Mouse (Mus musculus) stomach, postnatal 0 days (tissue): ENCODE results near the gene Vmn1r24. TPM values are rescaled to one million over a fixed set of nuclear protein-coding genes. Genes with fewer than 3 reads are reported as not detected.
"Not testable (repeated sequence)": the region's sequence is repeated elsewhere in the genome, so short reads cannot be mapped to it uniquely, and the experiment has no call there.

Experiments used
- ATAC-seq: fragments of 200-750 bp; cut with Nextera tagmentation; 2 replicates; pipeline ENCODE4 v1.8.0; 2017; ENCODE audit not compliant: low FRiP score, low TSS enrichment
- DNase-seq: peaks from one replicate; pipeline ENCODE4 v3.0.0-alpha.2; 2016; ENCODE audit warnings: low spot score
- H3K27ac ChIP-seq: fragments of 300-500 bp; sonication (generic); replicated peaks from 2 replicates; pipeline ENCODE4 v1.5.1; 2014; ENCODE audit warnings: mild to moderate bottlenecking, control low read depth
- H3K27me3 ChIP-seq: fragments of 300-500 bp; sonication (generic); 2 replicates; pipeline ENCODE4 v1.6.1; 2014; ENCODE audit warnings: low read length; ENCODE audit not compliant: control insufficient read depth, insufficient read depth
- H3K36me3 ChIP-seq: fragments of 300-500 bp; sonication (generic); 2 replicates; pipeline ENCODE4 v1.6.1; 2014; ENCODE audit warnings: low read length, mixed read lengths; ENCODE audit not compliant: control insufficient read depth, insufficient read depth
- H3K4me1 ChIP-seq: fragments of 300-500 bp; sonication (generic); replicated peaks from 2 replicates; pipeline ENCODE4 v1.6.1; 2014; ENCODE audit warnings: antibody characterized with exemption; ENCODE audit not compliant: control insufficient read depth, insufficient read depth
- H3K4me2 ChIP-seq: fragments of 300-500 bp; sonication (generic); replicated peaks from 2 replicates; pipeline ENCODE4 v1.6.1; 2014; ENCODE audit warnings: low read depth, mild to moderate bottlenecking, control low read depth, moderate library complexity
- H3K4me3 ChIP-seq: fragments of 300-500 bp; sonication (generic); 2 replicates; pipeline ENCODE4 v1.5.1; 2014; ENCODE audit warnings: low read depth, low read length, control low read depth
- H3K9ac ChIP-seq: fragments of 300-500 bp; sonication (generic); 2 replicates; pipeline ENCODE4 v1.6.1; 2014; ENCODE audit warnings: mild to moderate bottlenecking, low read length, control low read depth, mixed read lengths
- H3K9me3 ChIP-seq: fragments of 300-500 bp; sonication (generic); 2 replicates; pipeline ENCODE4 v1.6.1; 2016; ENCODE audit warnings: low read length; ENCODE audit not compliant: control insufficient read depth
- CTCF ChIP-seq: IDR thresholded peaks from 2 replicates; pipeline ENCODE4 v1.5.1; 2016; ENCODE audit warnings: antibody characterized with exemption, low read depth, mild to moderate bottlenecking, moderate library complexity
- EP300 ChIP-seq: optimal IDR thresholded peaks from 2 replicates; pipeline ENCODE3; 2016; ENCODE audit warnings: antibody characterized with exemption
- WGBS: fragments of 180-500 bp; shearing (Covaris S2); extraction: QIAGEN DNeasy Blood & Tissue Kit; methylation state at CpG from one replicate; pipeline ENCODE4 v1.1.7; 2014; 5-methylcytosine and 5-hydroxymethylcytosine counted together
- polyA plus RNA-seq: library from polyadenylated mRNA; unstranded; fragments of >200 nt; fragmentation: Nextera tagmentation; extraction: Ambion mirVana; gene quantifications from 2 replicates; pipeline ENCODE4 v1.2.1, GENCODE M21; 2015

Gene Vmn1r24
- polyA plus RNA-seq: not detected in 2 replicates

GRCm38 (mm10) chr6:57961403-57961802, at the start of gene Vmn1r24:
TSS of gene Vmn1r24 (minus strand) at chr6:57961503.
- ATAC-seq, H3K27me3 ChIP-seq, H3K9me3 ChIP-seq, H3K4me1 ChIP-seq, H3K27ac ChIP-seq, H3K9ac ChIP-seq, H3K4me2 ChIP-seq, H3K36me3 ChIP-seq, H3K4me3 ChIP-seq, DNase-seq: not testable (repeated sequence)
- 63% methylated on average over 1 of the region's 1 CpGs for WGBS

- TF ChIP-seq CTCF (no peak), EP300 (no peak)
- WGBS: 61% methylated on average over 3 of the region's 3 CpGs
- no peaks in the 10 kb centered on the region for H3K27me3 ChIP-seq
- H3K4me1 ChIP-seq: no peaks in the 10 kb centered on the region
- H3K36me3 ChIP-seq: no peaks in the 10 kb centered on the region
- DNase-seq (no peak), ATAC-seq (no peak)
- no peaks in the 10 kb centered on the region for H3K9me3 ChIP-seq
- H3K4me2 ChIP-seq: no peak within 1 kb of the TSS
- no peak within 1 kb of the TSS for H3K4me3 ChIP-seq
- no peak within 1 kb of the TSS for H3K9ac ChIP-seq
- H3K27ac ChIP-seq: no peak within 1 kb of the TSS
These were observed 19.4 kb upstream of the Vmn1r24 start, which contains the start of gene Vmn1r25 for GRCm38 (mm10) chr6:57980710-57981109. TSS of gene Vmn1r25 (minus strand) at chr6:57980810.

- Histone ChIP-seq H3K4me1 (no peaks in the 10 kb centered on the region), H3K36me3 (no peaks in the 10 kb centered on the region), H3K4me2 (no peak within 1 kb of the TSS), H3K27ac (no peak within 1 kb of the TSS), H3K9ac (no peak within 1 kb of the TSS), H3K27me3 (no peaks in the 10 kb centered on the region), H3K4me3 (no peak within 1 kb of the TSS), H3K9me3 (no peaks in the 10 kb centered on the region)
- ATAC-seq: no peak
- no peak for DNase-seq
- TF ChIP-seq CTCF: no peak
- TF ChIP-seq EP300: no peak
- WGBS: 94% methylated on average over 1 of the region's 1 CpGs
These were observed 34.6 kb downstream of the Vmn1r24 start, which contains the start of gene Vmn1r23 for GRCm38 (mm10) chr6:57926738-57927137. TSS of gene Vmn1r23 (minus strand) at chr6:57926838.

GRCm38 (mm10) chr6:57907928-57908327, 53.4 kb downstream of the Vmn1r24 start, which contains the start of gene Vmn1r22:
TSS of gene Vmn1r22 (minus strand) at chr6:57908028.
- TF ChIP-seq CTCF: no peak
- TF ChIP-seq EP300: no peak
- H3K4me3 ChIP-seq: no peak within 1 kb of the TSS
- ATAC-seq (no peak), DNase-seq (no peak)
- no peak within 1 kb of the TSS for H3K9ac ChIP-seq
- 76% methylated on average over 1 of the region's 1 CpGs for WGBS
- no peaks in the 10 kb centered on the region for H3K27me3 ChIP-seq
- H3K4me1 ChIP-seq: no peaks in the 10 kb centered on the region
- H3K36me3 ChIP-seq: no peaks in the 10 kb centered on the region
- H3K9me3 ChIP-seq: no peaks in the 10 kb centered on the region
- no peak within 1 kb of the TSS for H3K27ac ChIP-seq
- no peak within 1 kb of the TSS for H3K4me2 ChIP-seq

Other genes with a start within 250 kb of the Vmn1r24 start
- gene Vopp1, start 136.3 kb downstream of the Vmn1r24 start, polyA plus RNA-seq: 24.3 and 28.4 TPM in 2 replicates
- gene Vmn1r21, start 111.2 kb downstream of the Vmn1r24 start, polyA plus RNA-seq: not detected in 2 replicates
- not detected in 2 replicates for gene Vmn1r22, start 53.5 kb downstream of the Vmn1r24 start, polyA plus RNA-seq
- not detected in 2 replicates for gene Vmn1r23, start 34.7 kb downstream of the Vmn1r24 start, polyA plus RNA-seq
- not detected in 2 replicates for gene Vmn1r25, start 19.3 kb upstream of the Vmn1r24 start, polyA plus RNA-seq
- gene Vmn1r26, start 53.7 kb upstream of the Vmn1r24 start, polyA plus RNA-seq: not detected in 2 replicates